ENCODE assay signal across 9 mouse cellular contexts in the genomic region with DNA sequence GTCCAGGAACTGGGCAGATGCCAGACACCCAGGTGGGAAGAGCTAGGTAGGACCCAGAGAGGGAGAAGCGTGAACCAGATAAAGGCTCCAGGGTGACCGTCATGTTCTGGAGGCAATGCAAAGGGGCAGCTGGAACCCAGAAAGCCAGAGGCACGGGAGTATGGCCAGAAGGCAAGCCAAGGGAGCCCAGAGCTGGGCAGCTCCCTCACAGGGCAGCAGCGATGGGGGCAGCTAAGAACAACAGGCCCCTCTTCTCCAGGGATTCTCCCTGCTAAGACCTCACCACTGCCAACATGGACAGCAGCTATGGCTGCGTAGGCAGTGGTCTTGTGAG. TPM values are rescaled to one million over a fixed set of nuclear protein-coding genes. Genes with fewer than 3 reads are reported as not detected.
DNase-seq lines count a peak whose midpoint lies in the region; ATAC-seq and TF ChIP-seq lines count a peak whose summit lies in the region.
"Had no signal": no experiment of that assay in that cellular context is flagged by ENCODE, and none has a peak within 500 bp of the region (broad histone marks: within the 10 kb centered on the region; RNA-seq: fewer than 3 reads in every experiment).

No protein-coding gene starts in this region.

- no peak for TF ChIP-seq EP300 in liver, postnatal 0 days (IDR thresholded peaks at IDR 0.05; ENCODE audit: low read depth)

- H3K27ac ChIP-seq in liver, embryonic 12.5 days, result no peak overlapping the region
- no peak overlapping the region for H3K27ac ChIP-seq in liver, postnatal 0 days (ENCODE audit: low read depth)
- peak overlapping the region; percentile 59 for H3K27ac ChIP-seq in forebrain, embryonic 13.5 days
- H3K27ac ChIP-seq in intestine, embryonic 14.5 days (ENCODE audit: low read depth), result peak overlapping the region; percentile 51
- H3K27ac ChIP-seq in neural tube, embryonic 12.5 days, result peak overlapping the region; percentile 82

- no peak overlapping the region for H3K4me3 ChIP-seq in liver, embryonic 12.5 days
- H3K4me3 ChIP-seq in liver, postnatal 0 days (ENCODE audit: low read depth, low read length), result no peak overlapping the region
- H3K4me3 ChIP-seq in forebrain, embryonic 13.5 days, result no peak overlapping the region
- no peak overlapping the region for H3K4me3 ChIP-seq in intestine, embryonic 14.5 days (ENCODE audit: low read depth, low read length)
- H3K4me3 ChIP-seq in neural tube, embryonic 12.5 days, result 0 out of 2 replicates have a peak overlapping the region, but pooled peaks have one; percentile 25

- H3K4me2 ChIP-seq in liver, embryonic 12.5 days, result peak overlapping the region; percentile 57
- no peak overlapping the region for H3K4me2 ChIP-seq in liver, postnatal 0 days (ENCODE audit: low read depth, low read length)
- peak overlapping the region; percentile 62 for H3K4me2 ChIP-seq in forebrain, embryonic 13.5 days
- peak overlapping the region; percentile 54 for H3K4me2 ChIP-seq in intestine, embryonic 14.5 days (ENCODE audit: low read length)
- peak overlapping the region; percentile 71 for H3K4me2 ChIP-seq in neural tube, embryonic 12.5 days (replicated peaks)

- no peak for ATAC-seq in liver, embryonic 12.5 days
- no peak for ATAC-seq in liver, postnatal 0 days
- no peak; the same call in 1 of the 2 replicates for ATAC-seq in forebrain, embryonic 13.5 days
- ATAC-seq in intestine, embryonic 14.5 days (replicated peaks; ENCODE audit: low FRiP score, low TSS enrichment, low read depth), result peak; percentile 23; the same call in 1 of the 2 replicates
- ATAC-seq in neural tube, embryonic 12.5 days (ENCODE audit: low FRiP score, low read depth), result peak; percentile 34; the same call in 1 of the 2 replicates
- no peak for ATAC-seq in megakaryocyte, adult 5-6 weeks (ENCODE audit: poor library complexity, severe bottlenecking)
- ATAC-seq: Patski had no signal

- peaks cover 18% of the 10 kb centered on the region for H3K4me1 ChIP-seq in liver, embryonic 12.5 days
- peaks cover 4% of the 10 kb centered on the region for H3K4me1 ChIP-seq in liver, postnatal 0 days (ENCODE audit: insufficient read depth)
- peaks cover 21% of the 10 kb centered on the region for H3K4me1 ChIP-seq in forebrain, embryonic 13.5 days
- H3K4me1 ChIP-seq in intestine, embryonic 14.5 days (replicated peaks; ENCODE audit: control insufficient read depth, insufficient read depth, low read length), result peaks cover 23% of the 10 kb centered on the region
- peaks cover 41% of the 10 kb centered on the region for H3K4me1 ChIP-seq in neural tube, embryonic 12.5 days

- H3K27me3 ChIP-seq in liver, embryonic 12.5 days (replicated peaks), result peaks cover 76% of the 10 kb centered on the region
- peaks cover 7% of the 10 kb centered on the region for H3K27me3 ChIP-seq in liver, postnatal 0 days (ENCODE audit: insufficient read depth, low read length)
- no peaks in the 10 kb centered on the region for H3K27me3 ChIP-seq in forebrain, embryonic 13.5 days
- no peaks in the 10 kb centered on the region; the same call in 1 of the 2 replicates for H3K27me3 ChIP-seq in intestine, embryonic 14.5 days (replicated peaks; ENCODE audit: control insufficient read depth, insufficient read depth, low read length)
- H3K27me3 ChIP-seq in neural tube, embryonic 12.5 days (replicated peaks), result no peaks in the 10 kb centered on the region

- WGBS in liver, embryonic 12.5 days (ENCODE audit: insufficient replicate concordance), result 32% methylated on average over 5 of the region's 5 CpGs
- 31% methylated on average over 5 of the region's 5 CpGs for WGBS in liver, postnatal 0 days (ENCODE audit: insufficient replicate concordance)
- 52% methylated on average over 5 of the region's 5 CpGs for WGBS in forebrain, embryonic 13.5 days
- 45% methylated on average over 5 of the region's 5 CpGs for WGBS in intestine, embryonic 14.5 days
- 40% methylated on average over 5 of the region's 5 CpGs for WGBS in neural tube, embryonic 12.5 days

- no peak for DNase-seq in liver, postnatal 0 days
- peak; percentile 83 for DNase-seq in intestine, embryonic 14.5 days (ENCODE audit: low spot score)
- no peak for DNase-seq in thymus, adult 18-20 months
- DNase-seq in right cerebral cortex, postnatal 25 days, result no peak

- no peak for TF ChIP-seq CTCF in liver, postnatal 0 days (IDR thresholded peaks at IDR 0.05; ENCODE audit: low read depth)

- no peaks in the 10 kb centered on the region for H3K9me3 ChIP-seq in liver, embryonic 12.5 days (replicated peaks)
- no peaks in the 10 kb centered on the region for H3K9me3 ChIP-seq in liver, postnatal 0 days (ENCODE audit: low read length)
- no peaks in the 10 kb centered on the region for H3K9me3 ChIP-seq in forebrain, embryonic 13.5 days (replicated peaks)
- H3K9me3 ChIP-seq in intestine, embryonic 14.5 days (ENCODE audit: control insufficient read depth, low read length), result no peaks in the 10 kb centered on the region
- no peaks in the 10 kb centered on the region for H3K9me3 ChIP-seq in neural tube, embryonic 12.5 days

- no peaks in the 10 kb centered on the region for H3K36me3 ChIP-seq in liver, embryonic 12.5 days
- H3K36me3 ChIP-seq in liver, postnatal 0 days (replicated peaks; ENCODE audit: insufficient read depth, low read length), result no peaks in the 10 kb centered on the region
- H3K36me3 ChIP-seq in forebrain, embryonic 13.5 days (ENCODE audit: poor library complexity, severe bottlenecking), result peaks cover 30% of the 10 kb centered on the region
- H3K36me3 ChIP-seq in intestine, embryonic 14.5 days (ENCODE audit: control insufficient read depth, insufficient read depth, low read length), result peaks cover 31% of the 10 kb centered on the region
- peaks cover 31% of the 10 kb centered on the region for H3K36me3 ChIP-seq in neural tube, embryonic 12.5 days

- H3K9ac ChIP-seq in liver, embryonic 12.5 days, result no peak overlapping the region
- no peak overlapping the region for H3K9ac ChIP-seq in liver, postnatal 0 days (replicated peaks)
- H3K9ac ChIP-seq in forebrain, embryonic 13.5 days, result no peak overlapping the region
- no peak overlapping the region for H3K9ac ChIP-seq in intestine, embryonic 14.5 days (ENCODE audit: low read length)
- peak overlapping the region; percentile 57; the same call in 1 of the 2 replicates for H3K9ac ChIP-seq in neural tube, embryonic 12.5 days

RNA-seq across cellular contexts. Expression of gene Kcnh2, which starts 21.5 kb away (rescaled TPM):
- polyA plus RNA-seq in liver, embryonic 12.5 days (2016; fragmentation: Nextera tagmentation; extraction: Ambion mirVana), result 0.89 and 1.6 TPM in 2 replicates
- 0.05 and 0.08 TPM in 2 replicates for polyA plus RNA-seq in liver, postnatal 0 days (2015; fragmentation: Nextera tagmentation; extraction: Ambion mirVana)
- polyA plus RNA-seq in forebrain, embryonic 13.5 days (2015; fragmentation: Nextera tagmentation; extraction: Ambion mirVana), result 4.3 and 6.9 TPM in 2 replicates
- polyA plus RNA-seq in intestine, embryonic 14.5 days (2014; fragmentation: Nextera tagmentation; extraction: Ambion mirVana), result 9.0 and 11.2 TPM in 2 replicates
- polyA plus RNA-seq in neural tube, embryonic 12.5 days (2016; fragmentation: Nextera tagmentation; extraction: Ambion mirVana), result 15.1 and 18.6 TPM in 2 replicates
- not detected in 2 replicates for total RNA-seq in megakaryocyte, adult 5-6 weeks (2015)
- not detected in 2 replicates for total RNA-seq in megakaryocyte, adult 5-6 weeks (2017)

RNA-seq across cellular contexts. Expression of gene Nos3, which starts 34.7 kb away (rescaled TPM):
- polyA plus RNA-seq in liver, embryonic 12.5 days (2016; fragmentation: Nextera tagmentation; extraction: Ambion mirVana), result 4.4 and 4.9 TPM in 2 replicates
- polyA plus RNA-seq in liver, postnatal 0 days (2015; fragmentation: Nextera tagmentation; extraction: Ambion mirVana), result 1.7 and 1.8 TPM in 2 replicates
- 5.6 and 5.9 TPM in 2 replicates for polyA plus RNA-seq in forebrain, embryonic 13.5 days (2015; fragmentation: Nextera tagmentation; extraction: Ambion mirVana)
- polyA plus RNA-seq in intestine, embryonic 14.5 days (2014; fragmentation: Nextera tagmentation; extraction: Ambion mirVana), result 6.6 and 6.8 TPM in 2 replicates
- 9.2 and 9.4 TPM in 2 replicates for polyA plus RNA-seq in neural tube, embryonic 12.5 days (2016; fragmentation: Nextera tagmentation; extraction: Ambion mirVana)
- total RNA-seq in megakaryocyte, adult 5-6 weeks (2015), result 0.05 and 0.25 TPM in 2 replicates
- 0.16 and 0.29 TPM in 2 replicates for total RNA-seq in megakaryocyte, adult 5-6 weeks (2017)

Comparison
In these comparisons a context has a peak if more than half of its experiments do, and no peak if none do; other contexts are left out.
1. ATAC-seq: peak in intestine, embryonic 14.5 days (single experiment) and neural tube, embryonic 12.5 days (single experiment); none in liver, embryonic 12.5 days (single experiment), liver, postnatal 0 days (single experiment), forebrain, embryonic 13.5 days (single experiment) and megakaryocyte, adult 5-6 weeks (single experiment).
2. H3K27ac ChIP-seq: peak in forebrain, embryonic 13.5 days (single experiment), intestine, embryonic 14.5 days (single experiment) and neural tube, embryonic 12.5 days (single experiment); none in liver, embryonic 12.5 days (single experiment) and liver, postnatal 0 days (single experiment).